Mouse (Mus musculus) v-Abl transformed pro-B cells (cell line): ENCODE results near the gene Kctd21.

ENCODE experiments used
- in situ Hi-C, 2 experiments: fragments of 400-800 bp; cut with MboI; formaldehyde crosslinking; loops; one replicate each; pipeline ENCODE4 v1.15.1; 2025; ENCODE audit not compliant: unreplicated experiment in 2 of 2

Gene Kctd21

GRCm38 (mm10) chr7:97331726-97332666, at the start of gene Kctd21, which contains the start of gene Usp35:
TSS of gene Kctd21 (plus strand) at chr7:97332327.
TSS of gene Usp35 (minus strand) at chr7:97332020.
- in situ Hi-C loops = no loop called here

GRCm38 (mm10) chr7:97296986-97297385, 35.1 kb upstream of the Kctd21 start:
- in situ Hi-C loops = loop anchor here (5.0 kb wide), 2 partner anchors 215 to 325 kb away; partner anchors contain the start of gene Gab2 (in 2 of the 2)

DNA sequence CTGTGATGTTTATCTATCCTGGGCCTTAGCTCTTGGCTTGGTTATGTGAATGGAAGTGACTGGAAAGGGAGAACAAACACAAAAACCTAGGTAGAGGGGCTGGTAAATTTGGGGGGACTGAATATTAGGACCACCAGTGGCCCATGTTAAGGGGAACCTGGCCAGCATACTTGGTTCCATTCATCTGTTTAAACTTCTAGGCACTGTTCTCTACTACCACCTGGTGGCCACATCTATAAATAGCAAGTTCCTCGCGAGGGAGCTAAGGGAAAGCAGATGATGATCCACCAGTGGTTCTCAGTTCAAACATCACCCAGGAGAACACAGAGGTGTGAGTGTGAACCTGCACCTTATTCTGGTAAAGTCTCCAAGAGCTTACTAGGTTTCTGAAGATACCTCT, 34.7 kb upstream of the Kctd21 start:
- in situ Hi-C loops = loop anchor here (5.0 kb wide), 2 partner anchors 215 to 325 kb away; partner anchors contain the start of gene Gab2 (in 2 of the 2)

DNA sequence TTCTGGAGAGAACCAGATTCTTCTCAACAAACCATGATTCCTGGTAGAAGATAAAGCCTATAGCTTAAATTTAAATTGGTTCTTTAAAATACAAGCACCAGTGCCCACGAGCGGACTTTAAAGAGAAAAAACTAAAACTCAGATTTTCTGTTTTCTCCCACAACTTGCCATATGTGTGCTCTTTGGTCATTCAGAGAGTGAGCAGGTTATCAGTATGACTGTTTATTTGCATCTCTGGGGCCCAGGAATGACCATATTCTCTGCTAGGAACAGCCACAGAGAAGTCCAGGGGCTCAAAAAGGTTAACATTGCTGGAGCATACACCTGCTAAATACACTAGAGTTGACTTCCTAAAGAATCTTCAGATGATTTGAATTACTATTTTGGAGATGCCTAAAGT, 33.8 kb upstream of the Kctd21 start:
- in situ Hi-C loops = loop anchor here (5.0 kb wide), 2 partner anchors 216 to 326 kb away; partner anchors contain the start of gene Gab2 (in 2 of the 2)

DNA sequence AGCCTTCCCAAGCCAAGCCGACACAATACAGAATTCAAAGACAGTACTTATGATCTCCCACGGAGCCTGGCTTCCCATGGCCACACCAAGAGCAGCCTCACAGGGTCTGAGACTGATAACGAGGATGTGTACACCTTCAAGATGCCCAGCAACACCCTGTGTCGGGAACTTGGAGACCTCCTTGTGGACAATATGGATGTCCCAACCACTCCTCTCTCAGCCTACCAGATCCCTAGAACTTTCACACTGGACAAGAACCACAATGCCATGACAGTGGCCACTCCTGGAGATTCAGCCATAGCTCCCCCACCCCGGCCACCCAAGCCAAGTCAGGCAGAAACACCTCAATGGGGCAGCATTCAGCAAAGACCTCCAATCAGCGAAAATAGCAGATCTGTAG, 33.2 kb upstream of the Kctd21 start:
- in situ Hi-C loops = loop anchor here (5.0 kb wide), 2 partner anchors 217 to 327 kb away; partner anchors contain the start of gene Gab2 (in 2 of the 2)

GRCm38 (mm10) chr7:97300914-97301313, 31.2 kb upstream of the Kctd21 start:
- in situ Hi-C loops = no loop called here

DNA sequence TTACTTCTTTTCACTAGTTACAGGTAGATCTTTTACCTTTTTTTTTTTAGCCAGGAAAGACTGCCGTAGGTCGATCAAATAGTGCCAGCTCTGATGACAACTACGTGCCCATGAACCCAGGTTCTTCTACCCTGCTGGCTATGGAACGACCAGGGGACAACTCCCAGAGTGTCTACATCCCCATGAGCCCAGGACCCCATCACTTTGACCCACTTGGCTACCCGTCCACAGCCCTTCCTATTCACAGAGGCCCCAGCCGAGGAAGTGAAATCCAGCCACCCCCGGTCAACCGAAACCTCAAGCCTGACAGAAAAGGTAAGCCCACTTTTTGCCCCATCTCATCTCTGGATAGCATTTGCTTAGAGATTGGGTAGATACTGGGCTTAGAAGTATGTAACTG, 30.8 kb upstream of the Kctd21 start:
- in situ Hi-C loops = no loop called here

GRCm38 (mm10) chr7:97302261-97302660, 29.9 kb upstream of the Kctd21 start:
- in situ Hi-C loops = no loop called here

DNA sequence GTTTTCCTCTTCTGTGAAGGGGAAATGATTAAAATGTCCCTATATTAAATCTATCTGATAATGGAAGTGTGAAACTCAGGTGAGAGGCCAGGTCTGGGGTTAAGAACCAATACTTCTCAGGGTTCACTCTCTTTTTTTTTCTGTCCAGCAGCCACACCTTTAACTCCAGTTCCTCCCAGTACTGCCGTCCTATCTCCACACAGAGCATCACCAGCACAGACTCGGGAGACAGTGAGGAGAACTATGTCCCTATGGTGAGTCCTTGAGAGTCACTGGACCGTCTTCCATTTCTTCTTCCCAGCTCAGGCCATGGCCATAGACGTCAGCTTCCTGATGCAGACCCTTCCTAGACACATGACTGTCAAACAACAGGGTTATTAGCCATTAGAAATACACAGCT, 29.3 kb upstream of the Kctd21 start:
- in situ Hi-C loops = no loop called here

DNA sequence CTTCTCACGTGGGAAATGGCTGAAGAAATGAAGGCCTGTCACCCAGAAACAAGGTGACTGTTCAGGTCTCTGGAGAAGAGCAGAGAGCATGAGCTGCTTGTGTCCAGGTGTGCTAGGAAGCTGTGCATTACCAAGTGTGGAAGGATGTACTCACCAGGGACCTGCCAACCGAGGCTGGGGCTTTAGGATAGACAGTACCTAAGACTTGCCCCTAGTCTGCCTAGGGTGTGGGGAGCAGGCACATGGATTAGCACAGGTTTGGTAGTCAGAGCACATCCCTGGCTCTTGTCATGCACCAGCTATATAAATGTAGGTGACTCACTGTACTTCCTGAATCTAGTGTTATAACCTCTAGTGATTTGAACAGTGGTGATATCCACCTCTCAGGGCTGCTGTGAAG, 28.5 kb upstream of the Kctd21 start:
- in situ Hi-C loops = no loop called here

GRCm38 (mm10) chr7:97304471-97304870, 27.7 kb upstream of the Kctd21 start:
- in situ Hi-C loops = no loop called here

DNA sequence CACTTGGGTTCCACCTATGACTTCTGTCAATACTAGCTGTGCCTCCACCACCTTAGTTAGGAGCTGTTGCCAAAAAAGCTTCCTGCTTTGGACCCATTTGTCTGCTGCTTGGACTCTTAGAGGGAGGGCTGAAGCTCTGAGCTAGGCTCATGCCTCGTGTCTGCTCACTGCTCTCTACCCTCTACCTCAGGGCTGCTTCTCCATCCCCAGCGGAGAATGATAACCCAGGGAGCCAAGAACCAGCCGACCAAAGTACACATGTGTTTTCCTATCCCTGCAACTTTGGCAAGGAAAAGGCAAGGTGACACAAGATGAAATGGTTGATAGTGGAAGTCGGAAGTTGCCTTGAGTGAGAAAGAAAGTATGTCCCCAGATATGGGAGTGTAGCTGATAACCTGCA, 26.9 kb upstream of the Kctd21 start:
- in situ Hi-C loops = no loop called here

- in situ Hi-C loops = no loop called here
These were observed 25.3 kb upstream of the Kctd21 start for GRCm38 (mm10) chr7:97306813-97307212.

DNA sequence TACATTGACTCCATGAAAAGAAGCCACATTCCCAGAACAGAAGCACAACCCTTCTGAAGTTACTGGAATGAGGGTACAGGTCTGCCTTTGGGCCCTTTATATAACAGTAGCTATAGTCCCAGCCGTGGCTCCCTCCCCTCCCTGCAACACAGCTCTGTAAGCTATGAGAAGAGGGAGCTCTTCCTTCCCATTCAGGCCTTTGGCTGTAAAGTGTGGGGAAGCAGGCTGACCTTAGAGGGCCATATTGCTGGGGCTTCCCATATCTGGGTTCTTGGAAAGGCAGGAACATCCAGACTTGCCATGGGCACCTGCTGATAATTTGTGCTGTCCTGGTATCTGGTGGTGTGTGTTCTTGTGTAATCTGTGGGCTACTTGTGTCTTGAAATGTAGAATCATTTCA, 24.6 kb upstream of the Kctd21 start:
- in situ Hi-C loops = no loop called here

GRCm38 (mm10) chr7:97309461-97310340, 22.4 kb upstream of the Kctd21 start:
- in situ Hi-C loops = no loop called here

- in situ Hi-C loops = no loop called here
These were observed 21.8 kb upstream of the Kctd21 start for GRCm38 (mm10) chr7:97310341-97310635.

DNA sequence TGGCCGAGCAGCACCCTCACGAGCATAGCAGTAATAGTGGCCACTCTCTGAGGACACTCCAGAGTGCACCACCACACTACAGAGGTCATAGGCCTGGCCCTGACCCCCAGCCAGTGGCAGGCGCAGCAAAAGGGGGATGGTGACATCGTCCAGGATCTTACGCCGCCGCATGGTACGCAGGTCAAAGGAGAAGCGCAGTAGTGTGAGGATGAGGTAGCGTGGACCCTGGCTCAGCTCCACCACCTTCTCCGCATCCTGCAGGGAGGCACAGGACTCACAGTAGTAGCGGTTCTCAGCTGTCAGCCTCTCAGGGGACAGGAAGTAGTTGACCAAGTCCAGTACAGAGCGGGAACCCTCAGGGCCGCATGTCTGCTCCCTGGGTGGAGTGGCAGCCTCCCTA, 20.5 kb upstream of the Kctd21 start:
- in situ Hi-C loops = no loop called here

DNA sequence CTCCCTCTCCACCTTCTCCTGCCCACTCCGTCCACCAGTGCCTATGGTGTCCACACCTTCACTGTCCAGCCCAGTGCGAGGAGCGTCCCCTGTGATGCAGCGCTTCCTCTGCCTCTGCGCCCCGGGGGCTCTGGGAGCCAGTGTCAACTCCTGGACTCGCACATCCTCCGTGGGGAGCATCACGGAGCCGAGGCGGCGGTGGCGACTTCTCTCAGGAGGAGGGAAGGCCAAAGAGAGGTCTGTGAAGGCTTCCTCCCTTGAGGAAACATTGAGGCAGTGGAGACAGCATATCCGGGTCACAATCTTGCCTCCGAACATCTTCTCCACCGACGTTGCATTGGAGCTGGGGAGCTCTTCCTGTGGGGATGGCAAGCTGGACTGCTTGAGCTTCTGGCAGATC, 19.9 kb upstream of the Kctd21 start:
- in situ Hi-C loops = no loop called here

DNA sequence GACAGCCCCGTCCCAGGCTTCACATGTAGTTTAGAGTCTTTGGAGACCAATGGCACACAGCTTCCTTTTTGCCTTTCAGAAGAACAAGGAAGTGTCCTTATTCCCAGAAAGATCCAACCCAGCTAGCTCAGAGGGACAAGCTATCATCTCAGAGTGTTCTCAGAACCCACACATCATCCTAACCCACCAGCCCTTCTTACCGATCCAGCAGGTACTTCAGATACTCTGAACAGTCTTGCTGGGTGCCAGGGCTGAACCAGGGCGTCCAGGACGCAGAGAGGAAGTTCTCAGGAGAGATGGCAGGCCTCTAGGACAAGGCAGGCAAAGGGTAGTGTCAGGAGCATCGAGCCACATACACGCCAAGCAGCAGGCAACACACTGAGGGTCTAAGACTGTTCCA, 19.3 kb upstream of the Kctd21 start:
- in situ Hi-C loops = no loop called here

DNA sequence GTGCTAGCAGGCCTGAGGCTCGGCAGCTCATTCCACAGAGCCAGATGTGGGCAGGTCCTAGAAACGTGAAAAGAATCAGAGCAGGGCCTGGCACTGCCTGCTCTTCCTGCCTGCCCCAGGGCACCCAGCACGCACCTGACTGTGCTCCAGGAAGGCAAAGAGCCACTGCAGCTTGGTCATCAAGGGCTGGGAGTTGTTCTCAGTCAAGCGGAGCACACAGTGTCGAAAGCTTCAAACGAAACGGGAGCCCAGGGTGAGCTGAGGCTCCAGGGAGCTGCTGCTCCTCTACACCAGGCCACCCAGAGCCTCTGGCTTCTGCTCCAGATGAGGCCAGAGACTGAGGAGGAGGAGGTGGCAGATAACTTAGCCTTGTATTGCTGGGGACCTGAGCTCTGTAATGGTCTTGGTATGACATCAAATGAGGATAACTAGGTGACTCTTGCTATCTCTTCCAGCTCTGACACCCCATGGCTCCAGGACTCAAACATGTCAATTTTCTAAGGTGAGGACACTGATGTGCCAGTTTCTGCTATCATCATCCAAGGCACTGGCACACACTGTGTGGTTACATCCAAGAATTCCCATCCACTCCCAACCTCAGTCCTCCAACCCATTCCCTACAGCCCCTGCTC, 18.6 kb upstream of the Kctd21 start:
- in situ Hi-C loops = no loop called here

- in situ Hi-C loops = no loop called here
These were observed 17.5 kb upstream of the Kctd21 start for GRCm38 (mm10) chr7:97314646-97315045.
